Mouse (Mus musculus): Measurements from ENCODE around the gene Ptprd. TPM values are rescaled to one million over a fixed set of nuclear protein-coding genes. Genes with fewer than 3 reads are reported as not detected.

The Ptprd gene
- total RNA-seq, 1 experiment = 1.3 TPM

- no peak overlapping the region for H3K27ac ChIP-seq (ENCODE audit: insufficient read depth, low read depth, low read length, poor library complexity, severe bottlenecking)
- in situ Hi-C loops (cut with MboI; ENCODE audit: low sequenced_read_pairs in 2 of 2, unreplicated experiment in 2 of 2) = no loop called here
- H3K9ac ChIP-seq (ENCODE audit: insufficient read depth, low read depth, low read length, poor library complexity, severe bottlenecking) = no peak overlapping the region
- no peaks in the 10 kb centered on the region for H3K36me3 ChIP-seq (ENCODE audit: control insufficient read depth, insufficient read depth, low read length, poor library complexity, severe bottlenecking)
- H3K4me3 ChIP-seq (ENCODE audit: insufficient read depth in 1 of 2, low read depth in 1 of 2, low read length in 2 of 2, poor library complexity in 1 of 2, severe bottlenecking in 1 of 2) = no peak overlapping the region
- TF ChIP-seq ZC3H11A (IDR thresholded peaks at IDR 0.05; ENCODE audit: borderline replicate concordance, low read depth, low read length) (no peak), HCFC1 (IDR thresholded peaks at IDR 0.05; ENCODE audit: borderline replicate concordance, insufficient read depth, low read length) (no peak)
- DNase-seq (ENCODE audit: low read depth, low spot score) = no peak
- H3K4me1 ChIP-seq (ENCODE audit: control insufficient read depth in 2 of 2, insufficient read depth in 2 of 2, low read length in 2 of 2, poor library complexity in 1 of 2) = no peaks in the 10 kb centered on the region
- no peaks in the 10 kb centered on the region for H3K9me3 ChIP-seq (ENCODE audit: control insufficient read depth, insufficient read depth, low read depth, low read length)
Observed at GRCm38 (mm10) chr4:76260686-76261085, 1951.1 kb downstream of the Ptprd start.

GRCm38 (mm10) chr4:76260286-76260685, 1951.5 kb downstream of the Ptprd start:
- in situ Hi-C loops (cut with MboI; ENCODE audit: low sequenced_read_pairs in 2 of 2, unreplicated experiment in 2 of 2) = no loop called here
- no peak overlapping the region for H3K4me3 ChIP-seq (ENCODE audit: insufficient read depth in 1 of 2, low read depth in 1 of 2, low read length in 2 of 2, poor library complexity in 1 of 2, severe bottlenecking in 1 of 2)
- no peaks in the 10 kb centered on the region for H3K4me1 ChIP-seq (ENCODE audit: control insufficient read depth in 2 of 2, insufficient read depth in 2 of 2, low read length in 2 of 2, poor library complexity in 1 of 2)
- DNase-seq (ENCODE audit: low read depth, low spot score) = no peak
- no peaks in the 10 kb centered on the region for H3K9me3 ChIP-seq (ENCODE audit: control insufficient read depth, insufficient read depth, low read depth, low read length)
- H3K9ac ChIP-seq (ENCODE audit: insufficient read depth, low read depth, low read length, poor library complexity, severe bottlenecking) = no peak overlapping the region
- TF ChIP-seq MAFK (IDR thresholded peaks at IDR 0.05; ENCODE audit: insufficient read depth, low read depth, low read length) (no peak), CHD2 (IDR thresholded peaks at IDR 0.05; ENCODE audit: low read depth, low read length) (no peak), HCFC1 (IDR thresholded peaks at IDR 0.05; ENCODE audit: borderline replicate concordance, insufficient read depth, low read length) (no peak), ZNF384 (IDR thresholded peaks at IDR 0.05; ENCODE audit: low read depth, low read length) (no peak), ZC3H11A (IDR thresholded peaks at IDR 0.05; ENCODE audit: borderline replicate concordance, low read depth, low read length) (no peak)
- H3K27ac ChIP-seq (ENCODE audit: insufficient read depth, low read depth, low read length, poor library complexity, severe bottlenecking) = no peak overlapping the region
- H3K36me3 ChIP-seq (ENCODE audit: control insufficient read depth, insufficient read depth, low read length, poor library complexity, severe bottlenecking) = no peaks in the 10 kb centered on the region

- in situ Hi-C loops (cut with MboI; ENCODE audit: low sequenced_read_pairs in 2 of 2, unreplicated experiment in 2 of 2) = no loop called here
- no peaks in the 10 kb centered on the region for H3K36me3 ChIP-seq (ENCODE audit: control insufficient read depth, insufficient read depth, low read length, poor library complexity, severe bottlenecking)
- TF ChIP-seq CHD2 (IDR thresholded peaks at IDR 0.05; ENCODE audit: low read depth, low read length) (no peak), ZC3H11A (IDR thresholded peaks at IDR 0.05; ENCODE audit: borderline replicate concordance, low read depth, low read length) (no peak), MAFK (IDR thresholded peaks at IDR 0.05; ENCODE audit: insufficient read depth, low read depth, low read length) (no peak), HCFC1 (IDR thresholded peaks at IDR 0.05; ENCODE audit: borderline replicate concordance, insufficient read depth, low read length) (no peak), ZNF384 (IDR thresholded peaks at IDR 0.05; ENCODE audit: low read depth, low read length) (no peak)
- H3K4me1 ChIP-seq (ENCODE audit: control insufficient read depth in 2 of 2, insufficient read depth in 2 of 2, low read length in 2 of 2, poor library complexity in 1 of 2) = no peaks in the 10 kb centered on the region
- H3K9ac ChIP-seq (ENCODE audit: insufficient read depth, low read depth, low read length, poor library complexity, severe bottlenecking) = no peak overlapping the region
- H3K27ac ChIP-seq (ENCODE audit: insufficient read depth, low read depth, low read length, poor library complexity, severe bottlenecking) = no peak overlapping the region
- no peaks in the 10 kb centered on the region for H3K9me3 ChIP-seq (ENCODE audit: control insufficient read depth, insufficient read depth, low read depth, low read length)
- no peak for DNase-seq (ENCODE audit: low read depth, low spot score)
- no peak overlapping the region for H3K4me3 ChIP-seq (ENCODE audit: insufficient read depth in 1 of 2, low read depth in 1 of 2, low read length in 2 of 2, poor library complexity in 1 of 2, severe bottlenecking in 1 of 2)
Observed at GRCm38 (mm10) chr4:76259636-76260035, 1952.1 kb downstream of the Ptprd start.

GRCm38 (mm10) chr4:76244371-76244770, 1967.4 kb downstream of the Ptprd start:
- Histone ChIP-seq H3K4me3 (ENCODE audit: insufficient read depth in 1 of 2, low read depth in 1 of 2, low read length in 2 of 2, poor library complexity in 1 of 2, severe bottlenecking in 1 of 2) (no peak overlapping the region), H3K36me3 (ENCODE audit: control insufficient read depth, insufficient read depth, low read length, poor library complexity, severe bottlenecking) (no peaks in the 10 kb centered on the region), H3K9me3 (ENCODE audit: control insufficient read depth, insufficient read depth, low read depth, low read length) (no peaks in the 10 kb centered on the region), H3K27ac (ENCODE audit: insufficient read depth, low read depth, low read length, poor library complexity, severe bottlenecking) (no peak overlapping the region), H3K9ac (ENCODE audit: insufficient read depth, low read depth, low read length, poor library complexity, severe bottlenecking) (no peak overlapping the region), H3K4me1 (ENCODE audit: control insufficient read depth in 2 of 2, insufficient read depth in 2 of 2, low read length in 2 of 2, poor library complexity in 1 of 2) (no peaks in the 10 kb centered on the region)
- TF ChIP-seq ZC3H11A (IDR thresholded peaks at IDR 0.05; ENCODE audit: borderline replicate concordance, low read depth, low read length) (no peak), CHD2 (IDR thresholded peaks at IDR 0.05; ENCODE audit: low read depth, low read length) (no peak), MAFK (IDR thresholded peaks at IDR 0.05; ENCODE audit: insufficient read depth, low read depth, low read length) (no peak), ZNF384 (IDR thresholded peaks at IDR 0.05; ENCODE audit: low read depth, low read length) (no peak), HCFC1 (IDR thresholded peaks at IDR 0.05; ENCODE audit: borderline replicate concordance, insufficient read depth, low read length) (no peak)
- DNase-seq (ENCODE audit: low read depth, low spot score) = no peak
- in situ Hi-C loops (cut with MboI; ENCODE audit: low sequenced_read_pairs in 2 of 2, unreplicated experiment in 2 of 2) = no loop called here

GRCm38 (mm10) chr4:76241542-76241941, 1970.2 kb downstream of the Ptprd start:
- H3K36me3 ChIP-seq (ENCODE audit: control insufficient read depth, insufficient read depth, low read length, poor library complexity, severe bottlenecking) = no peaks in the 10 kb centered on the region
- no peak overlapping the region for H3K4me3 ChIP-seq (ENCODE audit: insufficient read depth in 1 of 2, low read depth in 1 of 2, low read length in 2 of 2, poor library complexity in 1 of 2, severe bottlenecking in 1 of 2)
- H3K9ac ChIP-seq (ENCODE audit: insufficient read depth, low read depth, low read length, poor library complexity, severe bottlenecking) = no peak overlapping the region
- in situ Hi-C loops (cut with MboI; ENCODE audit: low sequenced_read_pairs in 2 of 2, unreplicated experiment in 2 of 2) = no loop called here
- H3K9me3 ChIP-seq (ENCODE audit: control insufficient read depth, insufficient read depth, low read depth, low read length) = no peaks in the 10 kb centered on the region
- DNase-seq (ENCODE audit: low read depth, low spot score) = no peak
- H3K4me1 ChIP-seq (ENCODE audit: control insufficient read depth in 2 of 2, insufficient read depth in 2 of 2, low read length in 2 of 2, poor library complexity in 1 of 2) = no peaks in the 10 kb centered on the region
- no peak overlapping the region for H3K27ac ChIP-seq (ENCODE audit: insufficient read depth, low read depth, low read length, poor library complexity, severe bottlenecking)
- no peak for TF ChIP-seq HCFC1 (IDR thresholded peaks at IDR 0.05; ENCODE audit: borderline replicate concordance, insufficient read depth, low read length)
- no peak for TF ChIP-seq MAFK (IDR thresholded peaks at IDR 0.05; ENCODE audit: insufficient read depth, low read depth, low read length)
- no peak for TF ChIP-seq ZNF384 (IDR thresholded peaks at IDR 0.05; ENCODE audit: low read depth, low read length)
- TF ChIP-seq CHD2 (IDR thresholded peaks at IDR 0.05; ENCODE audit: low read depth, low read length) = no peak
- no peak for TF ChIP-seq ZC3H11A (IDR thresholded peaks at IDR 0.05; ENCODE audit: borderline replicate concordance, low read depth, low read length)
